Mouse (Mus musculus): Measurements from ENCODE around the gene Myof.

The Myof gene

GRCm38 (mm10) chr19:38054149-38054719 lies 10.9 kb upstream of the Myof start:
- POLR2A ChIA-PET = interaction anchor here in 3 of 4 experiments (0.7 to 4.9 kb wide), 44 partner anchors 8 to 350 kb away, joined by 3 to 89 read pairs (median 4); partner anchors contain the start of gene Myof (in 1 of the 3)
- CTCF ChIA-PET = interaction anchor here in 3 of 4 experiments (0.5 to 3.3 kb wide), 7 partner anchors 9 to 365 kb away, joined by 3 to 30 read pairs (median 7); no protein-coding TSS in a partner anchor

DNA sequence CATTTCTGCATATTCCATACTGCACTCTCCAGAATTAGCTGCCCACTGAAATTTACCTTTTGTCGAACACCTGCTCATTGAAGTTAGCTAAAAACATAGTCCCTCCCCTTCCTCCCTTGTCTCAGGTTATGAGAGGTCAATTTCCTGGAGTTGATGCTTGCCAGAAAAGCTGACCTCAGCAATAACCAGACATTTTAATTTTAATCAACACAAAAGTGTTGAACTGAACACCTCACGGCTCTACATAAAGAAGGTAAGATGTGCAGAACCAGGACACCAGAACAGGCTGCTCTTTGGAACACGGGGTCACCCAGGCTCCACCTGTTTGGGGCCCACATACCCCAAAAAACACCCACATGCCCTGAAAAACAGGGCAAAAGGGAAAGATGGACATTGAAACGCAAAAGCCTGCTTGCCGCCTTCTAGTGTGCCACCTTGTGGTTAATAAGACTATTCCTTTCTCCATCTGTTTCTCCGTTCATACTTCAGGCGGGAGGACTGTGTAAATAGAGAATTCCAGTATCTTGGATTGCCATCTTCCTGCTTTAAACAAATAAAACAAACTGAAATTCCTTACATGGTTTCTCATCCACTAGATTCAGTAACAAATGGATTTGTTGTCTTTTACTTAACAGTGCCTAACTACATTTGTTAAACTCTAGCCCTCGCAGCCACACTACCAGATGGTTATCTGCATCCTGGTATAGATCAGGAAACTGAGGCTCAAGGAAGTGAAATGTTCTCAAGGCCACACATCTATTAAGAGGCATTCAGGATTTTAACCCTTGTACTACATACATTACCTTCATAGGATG lies 10.1 kb upstream of the Myof start:
- CTCF ChIA-PET = interaction anchor here in 3 of 4 experiments (0.7 to 3.3 kb wide), 6 partner anchors 10 to 98 kb away, joined by 3 to 30 read pairs (median 11); no protein-coding TSS in a partner anchor
- POLR2A ChIA-PET = interaction anchor here (0.8 to 4.9 kb wide), 41 partner anchors 8 to 474 kb away, joined by 3 to 89 read pairs (median 4); partner anchors contain the start of gene Myof (in 1 of the 4)

DNA sequence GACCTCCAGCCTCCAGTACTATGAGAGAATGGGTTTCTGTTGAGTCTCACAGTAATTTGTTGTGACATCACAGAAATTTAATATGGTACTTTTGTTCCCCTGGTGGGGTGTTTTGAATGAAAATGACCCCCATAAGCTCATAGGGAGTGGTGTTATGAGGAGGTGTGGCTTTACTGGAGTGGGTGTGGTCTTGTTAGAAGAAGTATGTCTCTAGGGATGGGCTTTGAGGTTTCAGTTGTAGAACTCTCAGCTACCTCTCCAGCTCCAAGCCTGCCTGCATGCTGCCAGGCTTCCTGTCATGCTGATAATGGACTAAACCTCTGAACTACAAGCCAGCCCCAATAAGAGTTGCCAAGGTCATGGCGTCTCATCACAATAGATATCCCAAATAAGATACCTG lies 6.3 kb upstream of the Myof start:
- ChIA-PET CTCF (interaction anchor here in 3 of 4 experiments (0.9 to 3.3 kb wide), 5 partner anchors 9 to 402 kb away, joined by 3 to 10 read pairs (median 4); no protein-coding TSS in a partner anchor), POLR2A (interaction anchor here in 3 of 4 experiments (0.8 to 4.3 kb wide), 31 partner anchors 9 to 299 kb away, joined by 3 to 23 read pairs (median 5); no protein-coding TSS in a partner anchor)

- ChIA-PET CTCF (no interaction called here), POLR2A (interaction anchor here (0.6 to 1.9 kb wide), 9 partner anchors 9 to 20 kb away, joined by 3 to 7 read pairs (median 4); partner anchors contain the start of gene Cep55 (in 1 of the 4))
Measured at GRCm38 (mm10) chr19:38045198-38045597, 1.8 kb upstream of the Myof start.

DNA sequence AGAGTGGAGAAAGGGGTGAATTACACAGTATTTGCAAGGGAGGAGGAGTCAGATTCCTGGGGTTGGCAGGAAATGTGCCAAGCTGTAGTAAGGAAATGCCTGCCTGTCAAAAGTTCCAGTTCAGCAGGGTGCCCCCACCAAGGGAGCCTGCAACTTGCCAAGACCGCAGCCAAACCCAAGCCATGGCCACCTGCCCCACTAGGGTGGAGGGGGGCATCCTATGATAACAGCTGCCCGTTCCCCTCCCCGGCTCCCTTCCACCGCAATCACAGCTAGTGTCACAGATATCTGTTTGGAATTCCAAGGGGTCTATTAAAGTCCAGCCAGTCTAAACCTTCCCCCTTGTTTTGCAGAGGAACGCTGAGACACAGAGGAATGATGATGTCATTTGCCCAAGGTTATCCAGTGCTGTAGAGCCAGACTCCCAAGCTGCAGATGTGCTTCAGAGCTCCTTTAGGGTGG lies 1.1 kb downstream of the Myof start:
- ChIA-PET CTCF (interaction anchor here (0.6 to 2.4 kb wide), 4 partner anchors 17 to 87 kb away, joined by 3 to 14 read pairs (median 4); no protein-coding TSS in a partner anchor), POLR2A (interaction anchor here in 3 of 4 experiments (0.6 to 2.7 kb wide), 20 partner anchors 9 to 283 kb away, joined by 3 to 12 read pairs (median 4); partner anchors contain the start of gene Cep55 (in 1 of the 3))

DNA sequence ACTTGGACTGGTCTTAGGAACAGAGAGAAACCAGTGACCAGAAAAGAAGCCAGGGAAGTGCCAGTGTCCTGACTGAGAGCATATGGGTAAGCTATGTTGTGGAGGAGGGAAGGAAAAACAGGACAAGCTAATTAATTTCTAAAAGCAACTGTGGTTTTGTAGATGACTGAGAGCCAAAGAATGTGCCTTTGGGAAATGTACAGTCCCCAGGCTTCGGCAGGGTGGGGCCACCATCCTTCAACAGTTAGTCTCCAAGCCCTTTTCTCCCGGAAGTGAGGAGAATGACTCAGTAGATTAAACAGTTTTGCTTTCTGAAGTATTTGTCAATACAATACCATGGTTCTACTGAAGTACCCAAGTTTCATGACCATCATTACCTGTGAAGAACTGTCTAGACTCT lies 5.1 kb downstream of the Myof start:
- ChIA-PET POLR2A (interaction anchor here in 3 of 4 experiments (0.6 to 4.2 kb wide), 5 partner anchors 10 to 387 kb away, joined by 3 to 39 read pairs (median 3); no protein-coding TSS in a partner anchor), CTCF (interaction anchor here in 1 of 4 experiments (0.9 kb wide), 1 partner anchor 16 kb away, joined by 3 read pairs; no protein-coding TSS in a partner anchor)

- ChIA-PET CTCF (interaction anchor here in 2 of 4 experiments (0.5 kb wide), 2 partner anchors 76 to 696 kb away, joined by 6 to 10 read pairs; no protein-coding TSS in a partner anchor), POLR2A (interaction anchor here in 3 of 4 experiments (0.5 to 4.2 kb wide), 30 partner anchors 9 to 774 kb away, joined by 3 to 39 read pairs (median 4); partner anchors contain the start of gene Cep55 (in 1 of the 3))
Measured at GRCm38 (mm10) chr19:38035766-38036165, 7.6 kb downstream of the Myof start.

DNA sequence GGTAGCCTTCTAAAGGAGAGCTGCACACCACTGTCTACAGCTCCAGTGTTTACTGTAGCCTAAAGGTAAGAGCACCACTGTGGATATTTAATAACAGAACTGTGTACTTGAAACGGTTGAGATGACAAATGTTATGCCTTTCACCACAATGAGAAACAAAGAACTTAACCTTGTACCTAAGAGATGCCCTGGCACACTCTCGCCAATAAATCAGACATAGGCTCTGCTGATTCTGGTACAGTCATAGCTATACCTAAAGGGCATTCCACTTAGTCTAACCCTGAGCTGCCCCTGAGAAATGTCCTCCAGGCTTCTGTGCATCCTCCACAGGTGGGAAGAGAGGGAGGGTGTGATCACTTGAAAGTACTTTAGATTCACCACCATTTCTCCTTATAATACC lies 8.7 kb downstream of the Myof start:
- POLR2A ChIA-PET = interaction anchor here in 3 of 4 experiments (0.6 to 4.2 kb wide), 14 partner anchors 8 to 53 kb away, joined by 3 to 39 read pairs (median 8); partner anchors contain the start of genes Cep55 (in 2 of the 3) and Myof (in 1 of the 3)
- CTCF ChIA-PET = interaction anchor here in 1 of 4 experiments (0.9 kb wide), 1 partner anchor 79 kb away, joined by 3 read pairs; no protein-coding TSS in a partner anchor

GRCm38 (mm10) chr19:38033735-38034057 lies 9.7 kb downstream of the Myof start:
- POLR2A ChIA-PET = interaction anchor here in 3 of 4 experiments (0.5 to 2.4 kb wide), 20 partner anchors 9 to 1810 kb away, joined by 3 to 9 read pairs (median 4); partner anchors contain the start of genes Myof (in 3 of the 3) and Cep55 (in 1 of the 3)
- CTCF ChIA-PET = interaction anchor here in 1 of 4 experiments (0.6 kb wide), 1 partner anchor 78 kb away, joined by 10 read pairs; no protein-coding TSS in a partner anchor

- CTCF ChIA-PET = interaction anchor here in 1 of 4 experiments (0.6 kb wide), 1 partner anchor 78 kb away, joined by 10 read pairs; no protein-coding TSS in a partner anchor
- POLR2A ChIA-PET = interaction anchor here in 3 of 4 experiments (0.7 to 2.4 kb wide), 20 partner anchors 9 to 1810 kb away, joined by 3 to 9 read pairs (median 4); partner anchors contain the start of genes Myof (in 3 of the 3) and Cep55 (in 1 of the 3)
Measured at GRCm38 (mm10) chr19:38032993-38033734, 10.2 kb downstream of the Myof start.

- POLR2A ChIA-PET = interaction anchor here (0.6 to 2.4 kb wide), 28 partner anchors 9 to 536 kb away, joined by 3 to 16 read pairs (median 6); partner anchors contain the start of genes Cep55 (in 1 of the 4) and Myof (in 1 of the 4)
- CTCF ChIA-PET = interaction anchor here in 3 of 4 experiments (0.7 to 1.3 kb wide), 4 partner anchors 75 to 244 kb away, joined by 3 to 5 read pairs (median 4); no protein-coding TSS in a partner anchor
Measured at GRCm38 (mm10) chr19:38031144-38031543, 12.2 kb downstream of the Myof start.

DNA sequence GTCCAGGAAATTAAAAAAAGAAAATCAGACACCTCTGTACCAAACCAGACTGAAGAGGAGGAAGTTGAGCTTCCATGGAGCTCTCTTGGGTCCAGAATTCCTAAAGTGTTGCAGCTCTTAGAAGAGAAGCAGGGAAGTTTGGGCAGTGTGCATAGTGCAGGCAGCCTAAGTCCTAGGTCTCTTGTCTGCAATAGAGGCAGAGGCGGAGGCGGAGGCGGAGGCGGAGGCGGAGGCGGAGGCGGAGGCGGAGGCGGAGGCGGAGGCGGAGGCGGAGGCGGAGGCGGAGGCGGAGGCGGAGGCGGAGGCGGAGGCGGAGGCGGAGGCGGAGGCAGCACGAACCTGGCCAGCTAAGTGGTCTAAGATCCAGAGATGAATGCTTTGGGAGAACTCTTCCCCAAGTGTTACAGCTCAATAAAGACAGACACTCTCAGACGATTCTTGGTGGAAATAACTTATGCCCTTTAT lies 12.7 kb downstream of the Myof start:
- POLR2A ChIA-PET = interaction anchor here (0.6 to 2.4 kb wide), 35 partner anchors 10 to 566 kb away, joined by 3 to 16 read pairs (median 4); partner anchors contain the start of genes Cep55 (in 1 of the 4) and Myof (in 1 of the 4)
- CTCF ChIA-PET = interaction anchor here in 3 of 4 experiments (0.6 to 1.3 kb wide), 7 partner anchors 23 to 244 kb away, joined by 3 to 17 read pairs (median 3); no protein-coding TSS in a partner anchor

DNA sequence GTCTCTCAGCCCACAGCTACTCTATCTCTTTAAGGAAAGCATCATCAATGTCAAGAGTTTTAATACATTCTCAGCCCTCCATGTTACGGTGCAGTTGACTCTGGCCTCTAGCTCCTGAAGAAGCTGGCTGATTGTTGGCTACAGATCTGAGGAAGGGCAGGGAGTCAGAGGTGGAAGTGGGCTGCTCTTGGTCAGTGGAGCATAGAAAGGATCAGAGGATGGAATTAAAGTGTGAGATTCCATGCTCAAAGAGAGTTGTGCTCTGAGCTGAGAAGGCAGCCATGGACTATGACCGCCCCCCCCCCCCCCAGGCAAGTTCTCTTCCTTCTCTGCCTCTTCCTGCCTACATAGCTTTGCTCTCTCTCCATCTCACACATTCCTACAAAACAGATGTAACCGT lies 13.5 kb downstream of the Myof start:
- POLR2A ChIA-PET = interaction anchor here in 3 of 4 experiments (0.6 to 2.4 kb wide), 28 partner anchors 11 to 891 kb away, joined by 3 to 16 read pairs (median 4); partner anchors contain the start of genes Cep55 (in 1 of the 3) and Myof (in 1 of the 3)
- CTCF ChIA-PET = interaction anchor here in 2 of 4 experiments (0.6 to 1.0 kb wide), 5 partner anchors 24 to 1192 kb away, joined by 3 to 17 read pairs (median 3); no protein-coding TSS in a partner anchor

DNA sequence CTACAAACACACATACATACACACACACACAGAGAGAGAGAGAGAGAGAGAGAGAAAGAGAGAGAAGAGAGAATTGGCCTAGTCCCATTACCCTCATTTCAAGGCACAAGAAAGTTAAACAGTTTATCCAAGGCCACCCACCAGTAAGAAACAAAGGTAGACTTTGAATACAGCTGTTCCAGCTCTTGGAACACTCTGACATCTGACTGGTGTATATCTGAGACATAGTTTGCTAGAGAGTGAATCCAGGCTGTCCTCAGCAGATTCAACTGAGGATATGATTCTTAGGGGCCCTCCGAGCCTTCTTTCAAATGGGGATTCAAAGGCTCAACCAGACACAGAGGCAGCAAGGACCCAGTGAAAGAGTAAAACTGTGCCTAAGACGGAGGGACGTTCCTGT lies 14.1 kb downstream of the Myof start:
- ChIA-PET CTCF (interaction anchor here in 1 of 4 experiments (1.4 kb wide), 1 partner anchor 74 kb away, joined by 3 read pairs; no protein-coding TSS in a partner anchor), POLR2A (interaction anchor here in 3 of 4 experiments (0.7 to 2.4 kb wide), 13 partner anchors 13 to 892 kb away, joined by 3 to 16 read pairs (median 6); partner anchors contain the start of gene Cep55 (in 2 of the 3))

DNA sequence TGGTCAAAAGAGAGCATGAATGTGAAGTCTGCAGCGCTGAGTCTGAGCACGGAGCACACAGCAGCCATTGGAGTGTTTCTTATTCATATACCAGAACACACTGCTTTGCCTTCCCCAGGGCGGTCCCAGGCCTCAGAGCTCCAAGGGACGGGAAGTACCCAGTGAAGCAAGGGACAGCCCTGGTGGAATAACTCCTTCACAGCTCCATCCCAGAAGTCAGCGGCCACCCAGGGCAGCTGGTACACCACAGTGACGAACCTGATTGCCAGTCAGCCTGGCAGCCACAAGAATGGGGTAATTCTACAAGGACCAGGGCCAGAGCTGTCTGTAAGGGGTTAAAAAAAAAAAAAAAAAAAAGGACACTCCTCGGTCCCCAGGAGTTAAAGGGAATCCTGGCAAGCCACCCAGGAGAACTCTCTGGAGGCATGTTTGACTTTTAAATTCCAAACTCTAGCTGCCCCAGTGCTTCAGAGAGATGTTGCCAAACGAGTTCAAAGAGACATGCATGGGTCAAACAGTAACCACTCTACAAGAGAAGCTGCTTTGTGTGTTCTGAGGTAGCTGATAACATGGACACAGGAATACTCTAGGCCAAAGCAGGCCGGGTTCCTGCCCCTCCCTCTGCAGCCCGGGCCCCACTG lies 15.4 kb downstream of the Myof start:
- CTCF ChIA-PET = interaction anchor here in 1 of 4 experiments (0.7 to 1.4 kb wide), 2 partner anchors 72 to 355 kb away, joined by 3 read pairs; no protein-coding TSS in a partner anchor
- POLR2A ChIA-PET = interaction anchor here in 3 of 4 experiments (0.7 to 4.1 kb wide), 21 partner anchors 8 to 297 kb away, joined by 3 to 39 read pairs (median 5); partner anchors contain the start of genes Cep55 (in 2 of the 3) and Myof (in 1 of the 3)

- ChIA-PET CTCF (interaction anchor here in 2 of 4 experiments (0.7 to 0.8 kb wide), 2 partner anchors 72 to 356 kb away, joined by 3 read pairs; no protein-coding TSS in a partner anchor), POLR2A (interaction anchor here in 2 of 4 experiments (1.0 to 4.1 kb wide), 16 partner anchors 8 to 297 kb away, joined by 3 to 39 read pairs (median 6); partner anchors contain the start of genes Cep55 (in 2 of the 2) and Myof (in 1 of the 2))
Measured at GRCm38 (mm10) chr19:38027389-38027788, 16.0 kb downstream of the Myof start.
